Mouse (Mus musculus) olfactory bulb, adult 2 months (tissue): Measurements from ENCODE around the gene Crcp.

Experiments
- CTCF ChIP-seq: fragments of 200-500 bp; IDR thresholded peaks from 2 replicates; pipeline ENCODE4 v1.5.1; 2012; ENCODE audit warnings: low read depth, mild to moderate bottlenecking, low read length, moderate library complexity; ENCODE audit not compliant: insufficient read depth
- POLR2A ChIP-seq: fragments of 200-500 bp; IDR thresholded peaks from 2 replicates; pipeline ENCODE4 v1.6.1; 2012; ENCODE audit warnings: mild to moderate bottlenecking, low read depth, low read length, moderate library complexity; ENCODE audit not compliant: insufficient read depth

DNA sequence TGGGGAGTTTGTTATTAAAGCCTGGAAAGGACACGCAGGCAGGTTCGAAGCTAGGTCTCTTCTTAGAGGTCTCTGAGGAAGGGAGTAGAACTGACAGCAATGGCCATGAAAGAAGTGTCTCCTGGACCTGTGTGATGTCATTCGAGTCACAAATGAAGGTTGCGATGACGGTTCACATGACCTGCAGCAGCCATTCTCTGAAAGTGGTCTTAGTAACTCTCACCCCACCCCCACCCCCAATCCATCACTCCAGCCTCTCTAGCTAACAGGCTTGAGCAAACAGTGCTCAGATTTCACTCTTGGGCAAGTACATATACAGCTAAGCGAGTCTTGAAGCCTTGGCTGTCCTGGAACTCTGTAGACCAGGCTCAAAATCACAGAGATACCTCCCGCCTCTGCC, 25.9 kb upstream of the Crcp start:
- TF ChIP-seq CTCF (no peak), POLR2A (no peak)
